Mouse (Mus musculus): ENCODE measurements around the gene Olfr352. TPM values are rescaled to one million over a fixed set of nuclear protein-coding genes. Genes with fewer than 3 reads are reported as not detected.

Olfr352 gene
- not detected in 2 replicates for polyA plus RNA-seq (2012; rRNA removed)

DNA sequence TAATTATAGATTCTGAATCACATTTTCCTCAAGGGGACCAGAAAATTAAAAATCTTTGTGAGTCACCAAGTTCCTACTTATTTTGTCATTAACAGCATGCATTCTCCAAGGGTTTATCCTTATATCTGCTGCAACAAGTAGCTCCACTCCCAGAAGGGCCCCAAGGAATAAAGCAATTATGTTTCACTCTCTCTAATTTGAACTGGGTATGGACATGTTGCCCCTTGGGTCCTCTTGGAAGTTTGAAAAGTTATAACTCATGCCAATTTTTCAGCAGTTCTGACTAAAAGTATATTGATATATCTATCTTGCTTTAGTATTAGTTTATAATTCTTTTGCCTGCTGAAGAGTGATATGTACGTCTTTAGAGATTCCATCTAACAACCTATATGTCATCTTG is at the start of gene Olfr352:
Olfr352 (plus strand) TSS at position 301 of the 400 bp plus-strand sequence.
- no peak for DNase-seq (ENCODE audit: low read depth)
- TF ChIP-seq CTCF (IDR thresholded peaks at IDR 0.05; ENCODE audit: borderline replicate concordance, extremely low read depth, insufficient read depth, insufficient read length), result no peak
- TF ChIP-seq POLR2A (IDR thresholded peaks at IDR 0.05; ENCODE audit: borderline replicate concordance, extremely low read depth, insufficient read depth, insufficient read length, poor library complexity, severe bottlenecking), result no peak

DNA sequence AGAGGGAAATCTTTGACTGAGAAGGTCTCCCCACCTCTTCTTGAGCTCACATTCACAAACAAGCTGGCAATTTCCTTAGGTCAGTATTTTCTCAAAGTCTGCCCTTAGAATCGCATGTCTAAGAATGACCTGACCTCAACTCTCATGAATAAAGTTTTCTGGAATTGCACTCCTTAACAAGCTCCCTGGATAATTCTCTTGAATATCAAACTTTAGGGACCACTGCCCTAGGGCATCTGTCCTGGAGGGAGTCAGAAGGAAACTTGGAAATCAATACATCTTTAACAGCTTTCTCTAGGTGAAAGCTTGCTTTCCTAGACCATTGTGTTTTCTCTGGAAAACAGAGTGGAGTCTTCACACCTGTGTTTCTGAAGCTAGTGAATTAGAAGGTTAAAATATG is 22.2 kb upstream of the Olfr352 start, which contains the start of gene Olfr350:
Olfr350 (plus strand) TSS at position 301 of the 400 bp plus-strand sequence.
- TF ChIP-seq POLR2A (IDR thresholded peaks at IDR 0.05; ENCODE audit: borderline replicate concordance, extremely low read depth, insufficient read depth, insufficient read length, poor library complexity, severe bottlenecking) (no peak), CTCF (IDR thresholded peaks at IDR 0.05; ENCODE audit: borderline replicate concordance, extremely low read depth, insufficient read depth, insufficient read length) (no peak)
- DNase-seq (ENCODE audit: low read depth), result no peak

DNA sequence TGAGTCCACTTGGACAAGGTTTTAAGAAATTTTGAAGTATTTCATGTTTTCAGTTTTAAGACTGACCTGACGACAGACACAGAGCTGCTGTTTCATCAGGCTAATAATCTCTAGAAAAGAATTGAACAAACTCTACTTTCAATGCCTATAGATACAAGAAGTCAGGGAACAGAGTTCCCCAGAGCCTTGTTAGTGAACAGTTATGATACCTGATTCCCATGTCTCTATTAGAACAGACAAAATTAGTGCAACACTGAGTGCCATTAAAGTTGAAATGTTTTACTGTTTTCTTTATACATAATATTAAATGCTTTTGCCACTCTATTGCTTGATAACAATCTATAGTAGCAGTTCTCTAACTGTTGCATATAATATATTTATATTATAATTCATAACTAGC is 5.7 kb upstream of the Olfr352 start, which contains the start of gene Olfr351:
Olfr351 (minus strand) TSS at position 101 of the 400 bp plus-strand sequence.
- TF ChIP-seq POLR2A (IDR thresholded peaks at IDR 0.05; ENCODE audit: borderline replicate concordance, extremely low read depth, insufficient read depth, insufficient read length, poor library complexity, severe bottlenecking) (no peak), CTCF (IDR thresholded peaks at IDR 0.05; ENCODE audit: borderline replicate concordance, extremely low read depth, insufficient read depth, insufficient read length) (no peak)

DNA sequence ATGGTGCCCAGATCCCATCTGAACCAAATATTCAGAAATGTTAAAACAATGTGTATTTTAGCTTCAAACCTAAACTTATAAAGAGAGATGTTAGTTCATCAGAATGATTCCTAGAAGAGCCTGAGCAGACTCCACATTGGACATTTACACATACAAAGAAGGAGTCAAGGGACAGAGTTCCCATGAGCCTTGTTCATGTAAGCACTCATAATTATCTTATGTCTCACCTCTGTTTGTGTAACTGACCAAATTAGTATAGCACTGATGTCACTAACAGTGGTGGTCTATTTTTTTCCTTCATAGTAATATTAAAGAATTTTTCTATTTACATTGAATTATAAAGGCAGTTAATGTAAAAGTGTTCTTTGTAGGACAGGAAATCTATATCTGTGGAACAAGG is 24.6 kb downstream of the Olfr352 start, which contains the start of gene Olfr353:
Olfr353 (minus strand) TSS at position 101 of the 400 bp plus-strand sequence.
- TF ChIP-seq POLR2A (IDR thresholded peaks at IDR 0.05; ENCODE audit: borderline replicate concordance, extremely low read depth, insufficient read depth, insufficient read length, poor library complexity, severe bottlenecking), result no peak
- no peak for TF ChIP-seq CTCF (IDR thresholded peaks at IDR 0.05; ENCODE audit: borderline replicate concordance, extremely low read depth, insufficient read depth, insufficient read length)
- DNase-seq (ENCODE audit: low read depth), result no peak

More for the DNA sequence above, 5.7 kb upstream of the Olfr352 start, which contains the start of gene Olfr351:
- DNase-seq (ENCODE audit: low read depth), result no peak

DNA sequence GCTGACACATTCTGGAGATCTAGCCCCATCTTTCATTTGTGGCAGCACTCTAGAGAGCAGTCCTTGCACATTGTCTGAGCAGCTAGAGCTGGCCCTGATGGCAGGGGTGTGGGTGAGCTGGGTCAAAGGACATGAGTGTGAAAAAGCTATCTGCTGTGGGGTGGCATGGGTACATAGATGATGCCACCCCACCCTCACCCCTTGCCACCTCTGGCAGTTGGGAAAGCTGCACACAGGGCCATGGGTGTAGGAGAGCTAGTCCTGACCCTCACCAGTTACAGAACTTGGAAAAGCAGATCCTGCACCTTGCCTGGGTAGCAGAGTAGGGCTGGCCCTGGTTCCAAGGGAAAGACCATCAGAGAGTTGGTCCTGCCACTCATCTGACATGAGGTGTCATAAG is 28.9 kb downstream of the Olfr352 start:
- TF ChIP-seq CTCF (IDR thresholded peaks at IDR 0.05; ENCODE audit: borderline replicate concordance, extremely low read depth, insufficient read depth, insufficient read length) (no peak), POLR2A (IDR thresholded peaks at IDR 0.05; ENCODE audit: borderline replicate concordance, extremely low read depth, insufficient read depth, insufficient read length, poor library complexity, severe bottlenecking) (no peak)
- no peak for DNase-seq (ENCODE audit: low read depth)

DNA sequence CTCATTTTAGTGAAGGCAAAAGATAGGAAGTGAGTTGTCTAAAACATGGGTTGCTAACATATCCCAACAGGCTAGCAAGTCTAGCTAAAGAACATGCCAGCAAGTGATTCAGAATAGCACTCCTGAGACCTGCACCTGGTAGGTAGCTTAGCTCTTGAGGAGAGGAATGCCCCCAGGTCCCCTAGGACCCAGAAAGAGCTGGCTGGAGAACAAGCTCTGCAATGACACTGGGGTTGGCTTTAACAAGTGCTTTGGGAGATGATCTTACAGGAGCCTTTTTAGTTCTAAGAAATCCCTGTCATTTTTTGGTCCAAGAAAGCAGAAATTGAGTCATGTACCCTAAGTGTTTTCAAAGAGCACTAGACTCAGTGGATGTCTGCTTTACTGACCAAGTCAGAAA is 37.1 kb downstream of the Olfr352 start, which contains the start of gene Olfr354:
Olfr354 (plus strand) TSS at position 301 of the 400 bp plus-strand sequence.
- DNase-seq (ENCODE audit: low read depth), result no peak
- TF ChIP-seq CTCF (IDR thresholded peaks at IDR 0.05; ENCODE audit: borderline replicate concordance, extremely low read depth, insufficient read depth, insufficient read length) (no peak), POLR2A (IDR thresholded peaks at IDR 0.05; ENCODE audit: borderline replicate concordance, extremely low read depth, insufficient read depth, insufficient read length, poor library complexity, severe bottlenecking) (no peak)

Other genes starting within 250 kb of the Olfr352 start
- not detected in 2 replicates for gene Olfr345, start 228.4 kb upstream of the Olfr352 start, polyA plus RNA-seq (2012; rRNA removed)
- not detected in 2 replicates for gene Olfr346, start 182.7 kb upstream of the Olfr352 start, polyA plus RNA-seq (2012; rRNA removed)
- gene Olfr347, start 136.6 kb upstream of the Olfr352 start, polyA plus RNA-seq (2012; rRNA removed), result not detected in 2 replicates
- gene Olfr348, start 84.2 kb upstream of the Olfr352 start, polyA plus RNA-seq (2012; rRNA removed), result not detected in 2 replicates
- not detected in 2 replicates for gene Olfr50, start 77.9 kb upstream of the Olfr352 start, polyA plus RNA-seq (2012; rRNA removed)
- not detected in 2 replicates for gene Olfr3, start 51.4 kb upstream of the Olfr352 start, polyA plus RNA-seq (2012; rRNA removed)
- not detected in 2 replicates for gene Olfr350, start 22.1 kb upstream of the Olfr352 start, polyA plus RNA-seq (2012; rRNA removed)
- gene Olfr351, start 5.8 kb upstream of the Olfr352 start, polyA plus RNA-seq (2012; rRNA removed), result not detected in 2 replicates
- not detected in 2 replicates for gene Olfr353, start 24.5 kb downstream of the Olfr352 start, polyA plus RNA-seq (2012; rRNA removed)
- gene Olfr354, start 37.2 kb downstream of the Olfr352 start, polyA plus RNA-seq (2012; rRNA removed), result not detected in 2 replicates
- gene Olfr355, start 60.4 kb downstream of the Olfr352 start, polyA plus RNA-seq (2012; rRNA removed), result not detected in 2 replicates
- gene Olfr356, start 68.7 kb downstream of the Olfr352 start, polyA plus RNA-seq (2012; rRNA removed), result not detected in 2 replicates
- gene Olfr357, start 125.4 kb downstream of the Olfr352 start, polyA plus RNA-seq (2012; rRNA removed), result not detected in 2 replicates
- gene Olfr358, start 140.9 kb downstream of the Olfr352 start, polyA plus RNA-seq (2012; rRNA removed), result not detected in 2 replicates
- not detected in 2 replicates for gene Olfr360, start 197.3 kb downstream of the Olfr352 start, polyA plus RNA-seq (2012; rRNA removed)
- gene Olfr361, start 220.8 kb downstream of the Olfr352 start, polyA plus RNA-seq (2012; rRNA removed), result not detected in 2 replicates
- not detected in 2 replicates for gene Olfr362, start 249.4 kb downstream of the Olfr352 start, polyA plus RNA-seq (2012; rRNA removed)

Data from brain, embryonic 14.5 days (tissue).